Mouse (Mus musculus): ENCODE measurements around the gene Mrgprb4. TPM values are rescaled to one million over a fixed set of nuclear protein-coding genes. Genes with fewer than 3 reads are reported as not detected.

Mrgprb4 gene
- polyA plus RNA-seq (2015; fragmentation: Nextera tagmentation; extraction: Ambion mirVana), result not detected in 2 replicates

DNA sequence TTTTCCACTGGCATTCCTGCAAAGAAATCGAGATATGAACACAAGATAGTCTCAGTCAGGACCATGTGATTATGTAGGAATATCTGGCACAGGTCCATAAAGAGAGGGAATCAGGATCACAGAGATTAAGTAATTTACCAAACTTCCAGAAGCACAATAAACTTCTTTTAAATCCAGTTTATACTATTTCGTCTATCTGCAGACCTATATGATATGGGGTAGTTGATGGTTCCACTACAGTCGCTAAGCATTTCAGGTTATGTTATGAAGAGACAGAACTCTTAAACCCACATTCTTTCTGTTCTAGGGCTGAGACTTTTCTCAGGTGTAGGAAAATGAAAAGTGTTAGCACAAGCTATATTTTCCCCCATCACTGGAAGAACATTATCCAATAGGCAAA is at the start of gene Mrgprb4:
Gene Mrgprb4, minus strand, starts transcription at position 101 of the 400 bp plus-strand sequence.
- Histone ChIP-seq H3K9me3 (ENCODE audit: control insufficient read depth, low read length) (no peaks in the 10 kb centered on the region), H3K36me3 (ENCODE audit: control insufficient read depth, insufficient read depth, low read length) (no peaks in the 10 kb centered on the region)

GRCm38 (mm10) chr7:48226114-48226513 is 27.0 kb upstream of the Mrgprb4 start:
- H3K4me1 ChIP-seq (replicated peaks; ENCODE audit: control insufficient read depth, insufficient read depth), result no peaks in the 10 kb centered on the region
- H3K27ac ChIP-seq (replicated peaks), result no peak overlapping the region
- no peaks in the 10 kb centered on the region for H3K9me3 ChIP-seq (ENCODE audit: control insufficient read depth, low read length)
- H3K9ac ChIP-seq (ENCODE audit: low read length), result no peak overlapping the region
- no peak overlapping the region for H3K4me2 ChIP-seq (replicated peaks; ENCODE audit: low read depth)
- TF ChIP-seq EP300 (optimal IDR thresholded peaks at IDR 0.05) (no peak), CTCF (IDR thresholded peaks at IDR 0.05; ENCODE audit: low read depth) (no peak)
- DNase-seq (ENCODE audit: low spot score) (no peak), ATAC-seq (ENCODE audit: low FRiP score, low TSS enrichment) (no peak)
- H3K4me3 ChIP-seq (ENCODE audit: low read depth, low read length), result no peak overlapping the region
- H3K27me3 ChIP-seq (ENCODE audit: control insufficient read depth, insufficient read depth, low read length), result no peaks in the 10 kb centered on the region
- no peaks in the 10 kb centered on the region for H3K36me3 ChIP-seq (ENCODE audit: control insufficient read depth, insufficient read depth, low read length)

More for the DNA sequence above, at the start of gene Mrgprb4:
- Histone ChIP-seq H3K4me2 (replicated peaks; ENCODE audit: low read depth) (no peak within 1 kb of the TSS), H3K27me3 (ENCODE audit: control insufficient read depth, insufficient read depth, low read length) (no peaks in the 10 kb centered on the region), H3K4me1 (replicated peaks; ENCODE audit: control insufficient read depth, insufficient read depth) (no peaks in the 10 kb centered on the region), H3K4me3 (ENCODE audit: low read depth, low read length) (no peak within 1 kb of the TSS), H3K27ac (replicated peaks) (no peak within 1 kb of the TSS), H3K9ac (ENCODE audit: low read length) (no peak within 1 kb of the TSS)
- ATAC-seq (ENCODE audit: low FRiP score, low TSS enrichment) (no peak), DNase-seq (ENCODE audit: low spot score) (no peak)
- TF ChIP-seq CTCF (IDR thresholded peaks at IDR 0.05; ENCODE audit: low read depth), result no peak
- TF ChIP-seq EP300 (optimal IDR thresholded peaks at IDR 0.05), result no peak
- 72% methylated on average over 3 of the region's 3 CpGs for WGBS

GRCm38 (mm10) chr7:48225065-48225464 is 26.0 kb upstream of the Mrgprb4 start:
- no peak overlapping the region for H3K27ac ChIP-seq (replicated peaks)
- no peak overlapping the region for H3K4me3 ChIP-seq (ENCODE audit: low read depth, low read length)
- H3K9me3 ChIP-seq (ENCODE audit: control insufficient read depth, low read length), result no peaks in the 10 kb centered on the region
- no peak overlapping the region for H3K9ac ChIP-seq (ENCODE audit: low read length)
- H3K36me3 ChIP-seq (ENCODE audit: control insufficient read depth, insufficient read depth, low read length), result no peaks in the 10 kb centered on the region
- H3K27me3 ChIP-seq (ENCODE audit: control insufficient read depth, insufficient read depth, low read length), result no peaks in the 10 kb centered on the region
- no peaks in the 10 kb centered on the region for H3K4me1 ChIP-seq (replicated peaks; ENCODE audit: control insufficient read depth, insufficient read depth)
- H3K4me2 ChIP-seq (replicated peaks; ENCODE audit: low read depth), result no peak overlapping the region
- TF ChIP-seq EP300 (optimal IDR thresholded peaks at IDR 0.05) (no peak), CTCF (IDR thresholded peaks at IDR 0.05; ENCODE audit: low read depth) (no peak)
- no peak for DNase-seq (ENCODE audit: low spot score)
- WGBS, result 75% methylated on average over 5 of the region's 5 CpGs
- no peak for ATAC-seq (ENCODE audit: low FRiP score, low TSS enrichment)

- Histone ChIP-seq H3K4me2 (replicated peaks; ENCODE audit: low read depth) (no peak within 1 kb of the TSS), H3K4me1 (replicated peaks; ENCODE audit: control insufficient read depth, insufficient read depth) (no peaks in the 10 kb centered on the region), H3K36me3 (ENCODE audit: control insufficient read depth, insufficient read depth, low read length) (no peaks in the 10 kb centered on the region), H3K9me3 (ENCODE audit: control insufficient read depth, low read length) (no peaks in the 10 kb centered on the region), H3K9ac (ENCODE audit: low read length) (no peak within 1 kb of the TSS), H3K4me3 (ENCODE audit: low read depth, low read length) (no peak within 1 kb of the TSS), H3K27me3 (ENCODE audit: control insufficient read depth, insufficient read depth, low read length) (no peaks in the 10 kb centered on the region), H3K27ac (replicated peaks) (no peak within 1 kb of the TSS)
- TF ChIP-seq EP300 (optimal IDR thresholded peaks at IDR 0.05) (no peak), CTCF (IDR thresholded peaks at IDR 0.05; ENCODE audit: low read depth) (no peak)
- 65% methylated on average over 2 of the region's 2 CpGs for WGBS
- DNase-seq (ENCODE audit: low spot score) (no peak), ATAC-seq (ENCODE audit: low FRiP score, low TSS enrichment) (no peak)
Observed at GRCm38 (mm10) chr7:48168919-48169318, 30.2 kb downstream of the Mrgprb4 start, which contains the start of gene Mrgprb5. TSS of gene Mrgprb5 (minus strand) at chr7:48169019.

DNA sequence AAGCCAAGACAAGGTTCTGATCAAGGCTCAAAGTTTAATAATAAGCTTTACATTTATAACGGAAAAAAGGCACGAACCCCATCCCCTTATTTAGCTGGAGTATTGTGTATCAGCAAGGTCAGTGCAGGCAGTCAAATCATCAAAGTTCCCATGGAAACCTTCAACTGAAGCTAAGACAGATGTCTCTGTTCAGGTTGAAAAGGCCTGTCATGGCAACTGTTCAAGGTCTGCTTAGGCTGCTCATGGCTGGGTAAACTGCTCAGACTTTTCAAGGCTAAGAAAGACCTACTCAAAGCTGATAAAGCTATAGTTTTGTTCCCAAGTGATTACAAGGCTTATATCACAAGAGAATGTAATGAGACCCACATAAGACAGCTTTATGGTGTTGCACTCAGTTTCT is 31.6 kb downstream of the Mrgprb4 start:
- H3K27me3 ChIP-seq (ENCODE audit: control insufficient read depth, insufficient read depth, low read length), result no peaks in the 10 kb centered on the region
- H3K4me1 ChIP-seq (replicated peaks; ENCODE audit: control insufficient read depth, insufficient read depth), result no peaks in the 10 kb centered on the region
- H3K36me3 ChIP-seq (ENCODE audit: control insufficient read depth, insufficient read depth, low read length), result no peaks in the 10 kb centered on the region
- H3K9ac ChIP-seq (ENCODE audit: low read length), result no peak overlapping the region
- H3K27ac ChIP-seq (replicated peaks), result no peak overlapping the region
- H3K9me3 ChIP-seq (ENCODE audit: control insufficient read depth, low read length), result no peaks in the 10 kb centered on the region
- TF ChIP-seq CTCF (IDR thresholded peaks at IDR 0.05; ENCODE audit: low read depth), result no peak
- TF ChIP-seq EP300 (optimal IDR thresholded peaks at IDR 0.05), result no peak
- ATAC-seq (ENCODE audit: low FRiP score, low TSS enrichment), result no peak
- no peak overlapping the region for H3K4me2 ChIP-seq (replicated peaks; ENCODE audit: low read depth)
- DNase-seq (ENCODE audit: low spot score), result no peak
- 63% methylated on average over 2 of the region's 2 CpGs for WGBS
- H3K4me3 ChIP-seq (ENCODE audit: low read depth, low read length), result no peak overlapping the region

Other genes with a start within 250 kb of the Mrgprb4 start
- gene Mrgpra4, start 217.2 kb downstream of the Mrgprb4 start, polyA plus RNA-seq (2015; fragmentation: Nextera tagmentation; extraction: Ambion mirVana), result not detected in 2 replicates
- not detected in 2 replicates for gene Mrgprx1, start 171.7 kb downstream of the Mrgprb4 start, polyA plus RNA-seq (2015; fragmentation: Nextera tagmentation; extraction: Ambion mirVana)
- not detected in 2 replicates for gene Mrgprb5, start 30.3 kb downstream of the Mrgprb4 start, polyA plus RNA-seq (2015; fragmentation: Nextera tagmentation; extraction: Ambion mirVana)
- not detected in 2 replicates for gene Mrgprb8, start 189.2 kb upstream of the Mrgprb4 start, polyA plus RNA-seq (2015; fragmentation: Nextera tagmentation; extraction: Ambion mirVana)

All from stomach, postnatal 0 days (tissue).